Comparison of ENCODE assay signal across 8 mouse cellular contexts in the genomic region with DNA sequence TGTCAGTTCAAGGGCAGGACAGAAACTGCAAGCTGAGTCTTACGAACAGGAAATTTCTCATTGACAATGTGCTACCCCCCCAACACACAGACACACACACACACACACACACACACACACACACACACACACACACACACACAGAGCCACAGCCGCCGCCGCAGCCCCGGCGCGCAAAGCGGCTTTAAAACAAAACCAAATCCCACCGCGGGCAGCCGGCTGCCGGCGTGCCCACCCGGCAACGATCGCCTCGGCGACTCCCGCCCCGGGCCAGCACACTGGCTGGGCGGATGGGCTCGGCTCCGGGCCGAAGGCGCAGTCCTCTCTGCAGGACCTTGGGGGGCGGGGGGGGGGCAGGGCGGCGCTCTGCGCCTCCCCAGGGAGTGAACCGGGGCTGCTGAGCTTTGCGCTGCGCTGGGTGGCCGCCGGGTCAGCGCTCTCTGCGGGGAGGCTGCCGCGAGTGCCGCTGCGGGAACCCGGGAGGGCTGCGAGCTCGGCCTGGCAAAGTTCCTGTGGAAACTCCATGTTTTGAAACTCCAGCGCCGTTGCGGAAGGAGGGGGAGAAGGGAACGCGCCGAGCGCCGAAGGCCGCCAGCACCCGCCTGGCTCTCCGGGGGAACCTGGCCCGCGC.
A peak's percentile ranks its signal among the peaks of the same experiment; 100 is the strongest.
DNase-seq lines count a peak whose midpoint lies in the region; ATAC-seq and TF ChIP-seq lines count a peak whose summit lies in the region.

No protein-coding gene starts in this region.

- H3K9me3 ChIP-seq in forebrain, embryonic 10.5 days: no peaks in the 10 kb centered on the region
- H3K9me3 ChIP-seq in hindbrain, embryonic 10.5 days: no peaks in the 10 kb centered on the region
- no peaks in the 10 kb centered on the region for H3K9me3 ChIP-seq in limb, embryonic 10.5 days (replicated peaks)
- H3K9me3 ChIP-seq in midbrain, embryonic 14.5 days (ENCODE audit: control insufficient read depth, low read length): no peaks in the 10 kb centered on the region

- H3K36me3 ChIP-seq in forebrain, embryonic 10.5 days (replicated peaks): peaks cover 9% of the 10 kb centered on the region
- H3K36me3 ChIP-seq in hindbrain, embryonic 10.5 days: peaks cover 6% of the 10 kb centered on the region
- peaks cover 8% of the 10 kb centered on the region; the same call in 1 of the 2 replicates for H3K36me3 ChIP-seq in limb, embryonic 10.5 days
- H3K36me3 ChIP-seq in midbrain, embryonic 14.5 days (ENCODE audit: control insufficient read depth, insufficient read depth, low read length): no peaks in the 10 kb centered on the region
- no peaks in the 10 kb centered on the region for H3K36me3 ChIP-seq in thymus, adult 2 months (ENCODE audit: control insufficient read depth, insufficient read depth, low read length)

- 2% methylated on average over 47 of the region's 56 CpGs for WGBS in forebrain, embryonic 10.5 days
- WGBS in hindbrain, embryonic 10.5 days: 1% methylated on average over 55 of the region's 56 CpGs
- under 1% methylated on average over 47 of the region's 56 CpGs for WGBS in limb, embryonic 10.5 days
- WGBS in midbrain, embryonic 14.5 days: 4% methylated on average over 41 of the region's 56 CpGs
- 2% methylated on average over 47 of the region's 56 CpGs for WGBS in thymus, adult 2 months

- no peak for TF ChIP-seq CTCF in thymus, adult 2 months (IDR thresholded peaks at IDR 0.05; ENCODE audit: borderline replicate concordance, control insufficient read depth, extremely low read depth, insufficient read depth, low read length, poor library complexity)

- H3K9ac ChIP-seq in midbrain, embryonic 14.5 days (replicated peaks; ENCODE audit: low read length): peak overlapping the region; percentile 55

- no peak for TF ChIP-seq POLR2A in thymus, adult 2 months (IDR thresholded peaks at IDR 0.05; ENCODE audit: control insufficient read depth, extremely low read depth, insufficient read depth, low read length, poor library complexity)

- DNase-seq in cerebellum, adult 8-10 months: peak; percentile 37
- DNase-seq in cerebellum, adult 9-11 months: no peak
- DNase-seq in ZHBTc4 (ENCODE audit: low read depth, low spot score): peak; percentile 21
- DNase-seq in forebrain, embryonic 10.5 days (ENCODE audit: extremely low spot score, low spot score): peak; percentile 45
- peak; percentile 58 for DNase-seq in hindbrain, embryonic 10.5 days (ENCODE audit: low spot score)
- DNase-seq in limb, embryonic 10.5 days (ENCODE audit: low spot score): peak; percentile 62
- DNase-seq in midbrain, embryonic 14.5 days: peak; percentile 66
- peak; percentile 28 for DNase-seq in thymus, adult 2 months

- H3K4me3 ChIP-seq in forebrain, embryonic 10.5 days: peak overlapping the region; percentile 64
- peak overlapping the region; percentile 64 for H3K4me3 ChIP-seq in hindbrain, embryonic 10.5 days
- peak overlapping the region; percentile 66 for H3K4me3 ChIP-seq in limb, embryonic 10.5 days
- H3K4me3 ChIP-seq in midbrain, embryonic 14.5 days (replicated peaks; ENCODE audit: low read depth, low read length): peak overlapping the region; percentile 41
- H3K4me3 ChIP-seq in thymus, adult 2 months (ENCODE audit: control insufficient read depth, insufficient read depth, low read length): peak overlapping the region; percentile 88

- peaks cover 100% of the 10 kb centered on the region for H3K27me3 ChIP-seq in forebrain, embryonic 10.5 days (ENCODE audit: poor library complexity, severe bottlenecking)
- H3K27me3 ChIP-seq in hindbrain, embryonic 10.5 days (ENCODE audit: insufficient read depth, poor library complexity, severe bottlenecking): peaks cover 96% of the 10 kb centered on the region
- peaks cover 100% of the 10 kb centered on the region for H3K27me3 ChIP-seq in limb, embryonic 10.5 days (ENCODE audit: low read depth, poor library complexity, severe bottlenecking)
- H3K27me3 ChIP-seq in midbrain, embryonic 14.5 days (ENCODE audit: control insufficient read depth, insufficient read depth, low read length): peaks cover 28% of the 10 kb centered on the region
- H3K27me3 ChIP-seq in thymus, adult 2 months (ENCODE audit: control insufficient read depth, insufficient read depth, low read length): no peaks in the 10 kb centered on the region

- no peak for ATAC-seq in midbrain, embryonic 14.5 days (ENCODE audit: low FRiP score, low TSS enrichment)

- peak overlapping the region; percentile 83 for H3K4me2 ChIP-seq in midbrain, embryonic 14.5 days (ENCODE audit: low read length)

- H3K27ac ChIP-seq in forebrain, embryonic 10.5 days: peak overlapping the region; percentile 91
- peak overlapping the region; percentile 90 for H3K27ac ChIP-seq in hindbrain, embryonic 10.5 days
- peak overlapping the region; percentile 89 for H3K27ac ChIP-seq in limb, embryonic 10.5 days
- H3K27ac ChIP-seq in midbrain, embryonic 14.5 days (replicated peaks; ENCODE audit: low read depth, low read length): peak overlapping the region; percentile 93
- peak overlapping the region; percentile 74 for H3K27ac ChIP-seq in thymus, adult 2 months (ENCODE audit: control insufficient read depth, insufficient read depth, low read length)

- H3K4me1 ChIP-seq in forebrain, embryonic 10.5 days: peaks cover 59% of the 10 kb centered on the region
- H3K4me1 ChIP-seq in hindbrain, embryonic 10.5 days (replicated peaks): peaks cover 46% of the 10 kb centered on the region
- peaks cover 53% of the 10 kb centered on the region for H3K4me1 ChIP-seq in limb, embryonic 10.5 days
- H3K4me1 ChIP-seq in midbrain, embryonic 14.5 days (ENCODE audit: control insufficient read depth, insufficient read depth, low read length): peaks cover 14% of the 10 kb centered on the region; the same call in 1 of the 2 replicates
- H3K4me1 ChIP-seq in thymus, adult 2 months (replicated peaks; ENCODE audit: control insufficient read depth, insufficient read depth, low read length): peaks cover 25% of the 10 kb centered on the region
